Mouse (Mus musculus) thymus, postnatal 0 days (tissue): ENCODE results near the gene Srrm3. TPM values are rescaled to one million over a fixed set of nuclear protein-coding genes. Genes with fewer than 3 reads are reported as not detected.

Source experiments
- DNase-seq: peaks from one replicate; pipeline ENCODE4 v3.0.0-alpha.2; 2015; ENCODE audit warnings: low spot score
- polyA plus RNA-seq: library from polyadenylated mRNA; unstranded; fragments of >200 nt; fragmentation: Nextera tagmentation; extraction: Ambion mirVana; gene quantifications from 2 replicates; pipeline ENCODE4 v1.2.1, GENCODE M21; 2015

Srrm3 gene
- polyA plus RNA-seq, 1 experiment from 2014 or later: not detected

DNA sequence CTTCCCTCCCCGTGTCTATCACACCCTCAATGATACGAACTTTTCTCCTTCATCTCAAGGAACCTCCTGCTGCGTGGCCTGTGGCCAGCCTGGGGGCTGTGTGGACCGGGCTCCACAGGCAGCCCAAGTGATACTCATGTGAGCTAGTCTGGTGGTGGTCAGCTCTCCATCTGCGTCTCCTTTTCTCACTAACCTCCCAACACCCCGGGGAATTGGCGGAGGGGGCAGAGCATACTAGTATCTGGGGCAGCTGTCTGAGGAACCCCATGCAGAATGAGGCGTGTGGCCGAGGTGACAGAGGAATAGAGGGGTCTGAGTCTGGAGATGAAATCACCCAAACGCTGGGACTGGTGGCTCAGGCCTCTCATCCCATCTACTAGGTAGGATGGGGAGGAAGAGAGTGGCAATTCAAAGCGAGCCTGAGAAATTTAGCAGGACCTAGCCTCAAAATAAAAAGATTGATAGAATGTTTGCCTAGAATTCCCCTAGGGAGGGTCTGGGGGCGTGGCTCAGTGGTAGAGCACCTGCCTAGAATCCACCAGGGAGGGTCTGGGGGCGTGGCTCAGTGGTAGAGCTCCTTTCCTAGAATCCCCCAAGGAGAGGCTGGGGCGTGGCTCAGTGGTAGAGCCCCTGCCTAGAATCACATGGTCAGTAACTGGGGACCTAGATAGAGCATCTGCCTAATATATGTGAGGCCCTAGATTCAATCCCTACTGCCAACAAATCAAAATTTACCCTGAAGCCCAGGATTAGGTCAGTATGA is 63.2 kb downstream of the Srrm3 start:
- no peak for DNase-seq

DNA sequence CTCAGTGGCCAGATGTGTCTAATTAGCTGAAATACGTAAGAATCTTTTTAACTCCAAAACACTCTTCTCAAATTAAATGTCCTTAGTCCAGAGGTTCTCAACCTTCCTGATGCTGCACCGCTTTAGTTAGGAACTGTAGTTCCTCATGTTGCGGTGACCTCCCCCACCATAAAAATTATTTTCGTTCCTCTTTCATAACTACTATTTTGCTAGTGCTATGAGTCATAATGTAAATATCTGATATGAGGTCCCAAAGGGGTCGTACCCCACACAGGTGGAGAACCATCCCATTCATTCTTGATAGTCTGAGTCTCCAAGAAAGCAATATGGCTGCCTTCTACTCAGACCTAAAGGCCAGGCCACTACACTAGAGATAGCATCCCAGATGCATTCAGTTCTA is 63.8 kb downstream of the Srrm3 start:
- DNase-seq: no peak

DNA sequence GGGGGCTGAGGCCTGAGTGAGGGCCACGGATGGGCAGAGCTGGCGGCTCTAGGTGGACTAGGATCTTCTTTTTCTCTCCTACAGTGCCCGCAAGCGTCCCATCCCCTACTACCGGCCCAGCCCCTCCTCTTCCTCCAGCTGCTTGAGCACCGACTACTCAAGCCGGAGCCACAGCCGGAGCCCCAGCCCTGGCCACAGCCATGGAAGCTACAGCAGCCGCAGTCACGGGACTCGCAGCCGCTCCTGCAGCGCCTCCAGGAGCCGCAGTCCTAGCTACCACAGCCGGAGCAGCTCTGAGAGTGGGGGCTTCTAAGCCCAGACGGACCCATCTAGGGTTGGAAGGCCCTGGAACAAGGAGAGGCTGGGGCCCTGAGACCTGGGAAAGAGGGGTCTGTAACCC is 66.3 kb downstream of the Srrm3 start:
- DNase-seq: no peak

DNA sequence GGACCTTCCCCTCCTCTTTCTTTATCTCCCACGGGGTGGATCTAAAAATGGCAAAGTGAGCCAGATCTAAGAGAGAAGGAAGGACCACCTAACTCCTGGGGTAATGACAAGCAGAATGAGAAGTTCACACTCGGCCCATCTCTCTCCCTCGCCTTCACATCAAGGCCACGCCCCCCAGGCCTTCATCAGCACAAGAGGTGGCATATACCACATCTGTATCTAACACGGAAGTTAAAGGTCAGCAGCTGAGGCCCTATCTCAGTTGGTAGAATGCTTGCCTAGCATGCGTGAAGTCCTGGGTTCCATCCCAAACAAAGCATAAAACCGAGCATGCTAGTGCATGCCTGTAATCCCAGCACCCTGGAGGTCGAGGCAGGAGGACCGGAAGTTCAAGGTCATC is 67.1 kb downstream of the Srrm3 start:
- DNase-seq: no peak

DNA sequence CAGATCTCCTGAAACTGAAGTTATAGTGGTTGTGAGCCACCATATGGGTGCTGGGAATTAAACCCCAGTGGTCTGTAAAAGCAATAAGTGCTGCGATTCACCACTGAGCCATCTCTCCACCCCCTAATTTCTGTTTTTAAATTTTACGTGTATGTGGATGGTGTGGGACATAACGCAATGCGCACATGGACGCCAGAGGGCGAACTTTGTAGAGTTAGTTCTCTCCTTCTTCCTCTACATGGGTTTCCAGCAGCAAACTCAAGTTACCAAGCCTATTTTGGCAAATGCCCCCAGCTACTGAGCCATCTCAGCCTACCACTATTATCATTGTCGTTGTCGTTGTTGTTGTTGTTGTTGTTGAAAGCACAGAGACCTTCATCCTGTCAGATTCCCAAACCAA is 70.5 kb downstream of the Srrm3 start:
- peak; percentile 48 for DNase-seq

DNA sequence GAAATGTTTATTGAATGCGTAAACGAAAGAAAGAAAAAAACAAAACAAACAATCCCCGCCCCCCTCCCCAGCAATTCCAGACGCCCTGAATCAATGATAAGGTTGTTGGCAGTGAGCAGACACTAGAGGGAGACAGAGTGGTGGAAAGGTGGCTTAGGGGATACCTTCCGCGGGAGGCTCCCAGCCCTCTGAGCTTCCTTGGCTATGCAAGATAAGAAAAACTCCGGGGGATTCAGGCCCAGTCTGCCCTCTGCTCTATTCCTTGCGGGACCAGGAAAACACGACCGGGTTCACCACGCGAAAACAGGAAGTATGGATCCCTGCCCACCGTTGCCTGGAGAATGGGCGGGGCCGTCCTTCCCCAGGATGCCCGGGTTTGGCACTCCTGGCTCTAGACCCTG is 71.1 kb downstream of the Srrm3 start:
- DNase-seq: peak; percentile 43

DNA sequence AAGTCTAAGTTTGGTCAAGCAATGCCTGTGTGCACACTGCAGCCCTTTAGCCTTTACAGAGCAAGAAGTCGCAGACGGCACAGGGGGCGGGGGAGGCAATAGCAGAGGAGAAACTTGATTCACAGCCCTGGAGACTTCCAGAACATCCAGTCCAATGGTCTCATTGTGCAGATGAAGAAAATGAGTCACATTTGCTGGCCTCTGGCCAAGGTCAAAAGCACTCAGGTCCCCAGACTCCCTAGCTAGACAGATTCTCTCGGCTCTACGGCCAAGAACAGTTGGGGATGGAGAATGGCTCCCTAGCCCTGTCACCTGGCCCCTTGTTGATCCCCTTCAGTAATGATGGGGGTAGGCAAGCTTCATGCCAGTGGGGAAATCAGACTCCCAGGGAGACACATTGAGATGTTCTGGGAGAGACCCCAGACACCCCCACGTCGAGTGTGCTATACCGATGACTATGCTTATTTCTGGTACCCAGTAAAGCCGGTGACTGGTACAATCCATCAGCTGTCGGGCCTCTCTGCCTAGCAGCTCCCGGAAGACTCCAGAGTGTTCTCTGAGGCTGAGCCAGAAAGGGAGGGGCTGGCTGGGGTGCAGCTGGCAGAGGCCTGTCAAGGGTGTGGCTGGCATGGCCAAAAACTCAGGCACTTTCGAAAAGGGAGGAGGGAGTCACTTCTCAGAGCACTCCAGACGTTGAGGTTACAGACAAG is 72.9 kb downstream of the Srrm3 start:
- DNase-seq: no peak

DNA sequence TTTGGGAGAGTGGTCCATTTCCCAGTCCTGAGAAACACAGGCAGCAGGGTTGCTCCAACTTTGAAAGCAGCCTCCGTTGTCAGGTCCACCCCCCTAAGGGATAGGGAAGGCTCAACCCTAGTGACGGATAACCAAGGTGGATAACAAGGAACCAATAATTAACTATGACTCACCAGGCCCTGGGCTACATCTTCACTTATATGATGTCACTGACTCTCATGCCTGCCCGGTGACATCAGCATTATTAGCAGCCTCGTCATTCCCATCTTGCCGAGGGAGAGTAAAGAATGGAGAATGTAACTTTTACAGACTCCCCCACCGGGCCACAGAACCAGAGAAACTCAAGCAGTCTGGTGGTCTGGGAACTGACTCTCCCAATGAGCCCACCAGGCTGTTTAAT is 78.0 kb downstream of the Srrm3 start:
- no peak for DNase-seq

DNA sequence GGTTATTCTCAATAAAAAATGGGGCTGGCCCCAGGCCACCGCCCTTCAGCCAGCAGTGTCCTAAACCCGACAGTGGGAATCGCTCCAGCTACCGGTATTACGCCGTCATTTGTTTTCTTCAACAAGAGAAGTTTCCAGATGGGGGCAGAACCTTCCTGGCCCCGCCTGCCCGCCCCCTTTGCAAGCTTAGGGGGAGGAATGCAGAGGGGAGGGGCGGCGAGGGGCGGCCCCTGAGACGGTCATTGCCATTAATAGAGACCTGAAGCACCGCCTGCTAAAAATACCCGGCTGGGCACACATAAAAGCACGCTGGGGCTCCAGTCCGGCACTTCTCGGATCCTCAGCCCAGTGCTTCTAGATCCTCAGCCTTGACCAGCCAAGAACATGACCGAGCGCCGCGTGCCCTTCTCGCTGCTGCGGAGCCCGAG is 81.0 kb downstream of the Srrm3 start, which contains the start of gene Hspb1:
Gene Hspb1 (plus strand): TSS at position 245 of the 428 bp plus-strand sequence.
- no peak for DNase-seq

DNA sequence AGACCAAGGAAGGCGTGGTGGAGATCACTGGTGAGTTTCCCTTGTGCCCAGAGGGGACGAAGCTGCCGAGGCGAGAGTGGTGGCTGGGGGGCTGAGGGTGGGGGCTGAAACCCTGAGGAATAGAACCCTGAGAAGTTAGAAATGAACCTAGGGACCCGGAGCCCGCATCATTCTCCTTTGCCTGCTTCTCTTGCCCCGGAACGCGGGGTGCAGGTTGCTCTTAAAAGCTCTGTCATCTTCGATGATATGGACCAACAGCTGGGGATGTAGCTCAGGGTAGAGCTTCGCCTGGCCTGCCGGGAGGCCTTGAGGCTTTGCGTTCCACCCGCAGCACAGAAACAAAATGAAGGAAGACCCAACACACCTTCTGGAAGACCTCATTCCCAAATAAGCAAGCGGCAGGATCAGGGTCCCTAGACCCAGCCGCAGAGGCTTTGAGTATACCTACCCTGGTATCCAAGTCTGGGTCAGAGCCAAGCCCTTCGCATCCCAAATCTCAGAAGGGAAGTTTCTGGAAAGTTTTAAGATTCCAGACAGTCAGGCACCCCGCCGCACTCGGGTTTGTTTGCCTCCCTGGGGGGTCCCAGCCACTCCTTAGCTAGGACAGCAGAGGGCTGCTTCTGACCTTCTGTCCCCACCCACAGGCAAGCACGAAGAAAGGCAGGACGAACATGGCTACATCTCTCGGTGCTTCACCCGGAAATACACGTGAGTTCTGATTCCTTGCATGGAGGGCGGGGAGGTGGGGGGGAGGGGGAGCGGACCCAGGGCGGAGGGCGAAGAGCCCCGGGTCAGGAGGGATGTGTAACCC is 81.9 kb downstream of the Srrm3 start:
- no peak for DNase-seq

DNA sequence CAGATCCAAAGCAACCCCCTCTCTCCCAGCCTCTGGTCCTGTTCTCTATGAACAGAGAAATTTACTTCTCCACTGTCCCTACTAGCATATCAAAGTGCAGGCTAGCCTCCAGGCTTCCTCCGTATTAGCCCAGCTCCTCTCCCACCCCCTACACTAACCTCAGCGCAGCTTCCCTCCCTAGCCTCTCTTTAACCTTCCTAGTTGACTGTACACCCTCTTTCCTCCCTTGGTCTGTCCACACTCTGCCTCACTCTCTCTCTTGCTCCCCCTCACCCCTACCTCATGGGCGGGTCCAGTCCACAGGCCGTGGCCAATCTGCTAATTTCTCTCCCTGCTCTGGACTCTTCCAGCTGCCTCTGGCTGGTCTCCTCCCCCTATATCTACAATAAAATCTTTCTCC is 83.6 kb downstream of the Srrm3 start:
- DNase-seq: no peak

DNA sequence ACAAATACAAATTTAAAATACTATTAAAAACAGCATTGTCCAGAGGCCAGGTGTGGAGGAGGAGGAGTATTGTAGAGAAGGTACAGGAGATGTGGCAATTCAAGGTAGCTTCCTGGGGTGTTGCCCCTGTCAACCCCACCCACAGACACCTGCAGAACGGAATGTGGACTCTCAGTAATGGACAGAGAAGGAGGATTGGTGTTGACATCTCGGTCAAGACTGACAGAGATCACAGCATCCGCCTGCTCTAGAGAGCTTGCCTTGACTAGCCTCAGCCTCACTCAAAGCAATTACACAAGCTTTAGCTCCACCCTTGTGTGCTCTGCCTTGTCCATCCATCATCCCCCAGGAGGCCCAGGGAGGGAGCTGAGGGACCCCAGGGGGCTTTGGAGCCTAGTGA is 84.2 kb downstream of the Srrm3 start:
- no peak for DNase-seq

DNA sequence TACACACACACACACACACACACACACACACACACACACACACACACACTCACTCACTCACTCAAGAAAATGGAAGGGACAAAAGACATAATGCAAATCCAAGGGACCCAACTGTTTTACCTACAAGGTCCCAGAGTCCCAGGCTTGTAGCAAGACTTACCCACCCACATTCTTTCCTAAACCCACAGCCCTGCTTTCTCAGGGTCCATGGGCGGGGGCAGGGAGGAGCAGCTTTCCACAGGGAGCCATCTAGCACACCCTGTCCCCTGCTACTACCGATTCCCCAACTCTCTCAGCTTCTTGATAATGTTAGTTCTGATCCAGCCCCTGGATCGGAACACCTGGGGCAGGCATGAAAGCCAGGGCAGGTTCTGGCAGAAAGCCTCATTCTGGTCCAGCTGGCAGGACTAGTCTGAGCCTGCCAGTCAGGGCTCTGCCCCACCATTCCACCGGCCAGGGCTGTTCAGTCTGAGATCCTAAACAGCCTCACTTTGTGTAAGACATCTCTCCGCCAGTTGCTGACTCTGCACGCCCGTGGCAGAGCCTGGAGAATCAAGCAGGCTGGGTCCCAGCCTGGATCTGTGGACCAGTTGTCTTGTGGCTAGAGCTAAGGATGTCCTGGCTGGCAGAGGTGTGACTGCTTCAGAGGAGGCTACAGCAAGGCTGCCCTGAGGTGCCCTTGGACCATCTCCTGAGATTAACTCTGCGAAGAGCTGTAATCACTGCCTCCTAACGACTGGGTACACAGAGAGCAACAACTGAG is 86.1 kb downstream of the Srrm3 start:
- DNase-seq: no peak

DNA sequence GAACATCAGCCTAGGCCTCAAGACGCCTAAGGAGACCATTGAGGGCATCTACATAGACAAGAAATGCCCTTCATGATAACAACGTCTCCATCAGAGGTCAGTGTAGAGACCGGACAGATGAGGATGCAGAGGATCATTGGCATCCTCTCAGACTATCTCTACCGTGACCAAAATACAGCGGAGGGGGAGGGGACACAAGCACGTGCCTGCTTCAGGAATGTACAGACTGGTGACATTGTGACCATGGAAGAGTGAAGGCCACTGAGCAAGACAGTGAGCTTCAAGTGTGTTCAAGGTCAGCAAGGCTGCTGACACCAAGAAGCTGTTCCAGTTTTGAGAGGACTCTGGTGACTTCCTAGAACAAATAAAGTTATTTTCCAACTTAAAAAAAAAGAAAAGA is 88.3 kb downstream of the Srrm3 start:
- no peak for DNase-seq

DNA sequence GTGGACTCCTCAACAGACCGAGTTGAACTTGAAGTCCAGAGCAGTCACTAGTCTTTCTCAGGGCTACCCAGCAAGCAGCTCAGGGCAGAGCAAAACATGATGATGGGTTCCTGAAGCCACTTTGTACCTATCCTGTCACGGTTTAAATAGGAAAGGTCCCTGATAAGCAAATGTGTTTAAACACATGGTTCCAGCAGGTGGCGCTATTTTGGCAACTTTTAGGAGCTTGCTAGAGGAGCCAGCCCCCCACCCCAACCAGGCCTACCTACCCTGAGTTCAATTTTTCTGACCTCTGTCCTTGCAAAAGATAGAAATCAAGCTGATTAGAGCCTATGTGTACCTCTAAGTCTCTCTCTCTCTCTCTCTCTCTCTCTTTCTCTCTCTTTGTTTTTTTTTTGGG is 91.3 kb downstream of the Srrm3 start:
- peak; percentile 68 for DNase-seq

DNA sequence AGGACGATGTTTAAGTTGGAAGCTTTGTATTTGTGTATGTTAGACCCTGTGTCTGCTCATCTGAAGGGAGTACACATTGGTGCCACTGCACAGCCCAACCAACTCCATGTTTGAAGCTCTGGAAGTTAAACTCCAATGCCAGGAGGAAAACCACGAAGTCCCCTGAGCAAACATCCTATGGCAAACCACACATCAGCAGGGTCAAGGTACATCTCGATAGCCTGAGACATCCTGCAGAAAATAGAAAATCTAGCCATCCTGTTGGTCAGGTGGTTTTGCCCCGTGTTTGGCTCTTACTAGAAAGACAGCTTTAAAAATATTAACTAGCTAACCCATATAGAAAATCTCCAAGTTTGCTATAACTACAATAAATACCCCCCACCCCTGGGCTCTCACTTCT is 92.3 kb downstream of the Srrm3 start:
- DNase-seq: no peak

DNA sequence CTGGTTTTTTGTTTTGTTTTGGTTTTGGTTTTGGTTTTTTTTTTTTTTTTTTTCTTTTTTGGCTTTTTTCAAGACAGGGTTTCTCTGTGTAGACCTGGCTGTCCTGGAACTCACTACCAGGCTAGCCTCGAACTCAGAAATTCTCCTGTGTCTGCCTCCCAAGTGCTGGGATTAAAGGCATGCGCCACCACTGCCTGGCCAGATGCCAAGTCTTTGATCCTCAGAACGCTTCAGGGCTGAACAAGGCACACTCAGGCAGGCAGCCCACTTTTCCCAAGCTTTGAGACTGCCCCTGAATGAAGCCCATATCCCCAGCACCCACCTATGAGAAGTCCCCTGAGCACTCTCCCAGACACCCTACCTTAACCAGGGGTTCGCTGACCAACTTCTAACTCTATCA is 93.1 kb downstream of the Srrm3 start:
- DNase-seq: no peak

DNA sequence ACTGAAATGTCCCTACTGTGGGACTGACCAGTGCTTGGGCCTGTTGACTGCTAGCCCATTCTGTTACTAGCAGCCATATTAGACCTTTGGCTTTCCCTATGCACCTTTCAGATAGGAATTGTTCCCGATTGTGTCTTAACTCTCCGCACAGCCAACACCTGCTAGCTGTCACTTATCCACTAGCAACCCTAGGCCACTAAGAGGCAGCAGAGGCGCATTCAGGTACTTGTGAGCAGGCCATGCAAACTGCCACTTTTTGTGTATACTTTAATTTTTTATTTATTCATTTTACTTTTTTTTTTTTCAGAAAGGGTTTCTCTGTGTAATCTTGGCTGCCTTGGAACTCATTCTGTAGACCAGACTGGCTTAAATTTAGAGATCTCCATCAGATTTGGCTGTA is 94.0 kb downstream of the Srrm3 start:
- no peak for DNase-seq

DNA sequence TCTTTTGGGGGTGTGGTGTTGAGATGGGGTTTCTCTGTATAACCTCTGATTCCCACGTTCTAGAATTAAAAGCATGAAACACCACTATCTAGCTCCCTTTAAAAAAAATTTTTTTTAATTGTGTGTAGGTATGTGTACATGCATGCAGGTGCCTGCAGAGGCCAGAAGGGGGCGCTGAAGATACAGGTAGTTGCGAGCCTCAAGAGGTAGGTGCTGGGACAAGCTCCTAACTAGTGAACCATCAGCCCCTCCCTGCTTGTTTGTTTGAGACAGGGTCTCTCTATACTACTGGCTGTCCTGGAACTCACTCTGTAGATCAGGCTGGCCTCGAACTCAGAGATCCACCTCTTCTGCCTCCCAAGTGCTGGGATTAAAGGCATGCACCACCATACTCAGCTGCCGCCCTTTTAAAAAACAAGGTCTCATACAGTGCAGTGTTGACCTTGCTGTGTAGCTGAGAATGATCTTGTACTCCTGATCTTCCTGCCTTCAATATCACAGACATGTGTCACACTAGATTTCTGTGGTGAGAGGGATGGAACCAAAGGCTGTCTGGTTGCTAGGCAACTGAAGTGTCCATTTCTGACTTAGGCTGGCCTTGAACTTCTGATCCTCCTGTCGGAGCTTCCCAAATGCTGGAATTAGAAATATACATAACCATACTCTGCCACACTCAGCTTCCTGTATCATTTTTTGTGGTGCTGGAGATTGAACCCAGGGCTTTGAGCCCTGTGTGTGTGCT is 94.8 kb downstream of the Srrm3 start:
- peak; percentile 56 for DNase-seq

DNA sequence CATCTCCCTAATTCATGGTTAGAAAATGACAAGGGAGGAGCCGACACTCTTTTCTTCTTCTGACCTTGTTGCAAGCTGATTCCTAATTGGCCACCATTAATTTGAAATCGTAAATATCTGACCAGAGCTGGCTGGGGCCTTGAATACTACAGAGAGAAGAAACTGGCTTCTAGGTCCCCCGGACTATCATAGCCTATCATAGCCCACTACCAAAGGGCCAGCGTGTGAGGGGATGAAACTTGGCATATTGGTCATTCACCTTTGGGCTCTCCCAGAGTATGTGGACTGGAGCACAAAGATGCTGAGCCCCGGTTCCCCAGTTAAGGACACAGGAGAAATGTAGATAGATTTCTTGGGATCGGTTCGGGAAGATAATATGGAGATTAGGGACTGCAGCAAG is 96.4 kb downstream of the Srrm3 start:
- DNase-seq: no peak
